Mouse (Mus musculus) heart, adult 2 months (tissue): Measurements from ENCODE around the gene Atg10. TPM values are rescaled to one million over a fixed set of nuclear protein-coding genes. Genes with fewer than 3 reads are reported as not detected.

Source experiments
- DNase-seq, 2 experiments: peaks; one replicate each; pipeline ENCODE4 v3.0.0; 2021
- H3K27ac ChIP-seq: fragments of 200-600 bp; 2 replicates; pipeline ENCODE4 v1.8.1; 2022
- H3K27me3 ChIP-seq: fragments of 200-500 bp; 2 replicates; pipeline ENCODE4 v1.6.1; 2012; ENCODE audit warnings: mild to moderate bottlenecking, low read length, inconsistent platforms, mixed read lengths; ENCODE audit not compliant: control insufficient read depth, insufficient read depth
- H3K36me3 ChIP-seq: fragments of 200-500 bp; 2 replicates; pipeline ENCODE4 v1.6.1; 2012; ENCODE audit warnings: low read length, inconsistent platforms; ENCODE audit not compliant: control insufficient read depth, insufficient read depth
- H3K4me1 ChIP-seq: fragments of 200-500 bp; 2 replicates; pipeline ENCODE4 v1.6.1; 2011; ENCODE audit warnings: low read length; ENCODE audit not compliant: control insufficient read depth, insufficient read depth
- H3K4me3 ChIP-seq: fragments of 200-600 bp; 2 replicates; pipeline ENCODE4 v1.8.1; 2022
- H3K79me2 ChIP-seq: fragments of 200-500 bp; replicated peaks from 2 replicates; pipeline ENCODE4 v1.6.1; 2012; ENCODE audit warnings: mild to moderate bottlenecking, inconsistent platforms, low read length, moderate library complexity, mixed read lengths; ENCODE audit not compliant: control insufficient read depth, insufficient read depth
- H3K9ac ChIP-seq: fragments of 200-500 bp; 2 replicates; pipeline ENCODE4 v1.6.1; 2012; ENCODE audit warnings: low read depth, mild to moderate bottlenecking, control low read depth, inconsistent platforms, low read length, mixed read lengths
- CTCF ChIP-seq: fragments of 200-600 bp; IDR thresholded peaks from 2 replicates; pipeline ENCODE4 v1.8.1; 2022; ENCODE audit warnings: antibody characterized with exemption, mild to moderate bottlenecking, moderate library complexity
- EP300 ChIP-seq: fragments of 200-500 bp; IDR thresholded peaks from 2 replicates; pipeline ENCODE4 v1.6.1; 2011; ENCODE audit warnings: low read depth, low read length, control low read depth; ENCODE audit not compliant: insufficient read depth
- POLR2A ChIP-seq: fragments of 200-500 bp; IDR thresholded peaks from 2 replicates; pipeline ENCODE4 v1.6.1; 2011; ENCODE audit warnings: mild to moderate bottlenecking, low read depth, low read length, control low read depth; ENCODE audit not compliant: insufficient read depth
- WGBS: fragments of 180-500 bp; shearing (Covaris S2); methylation state at CpG from one replicate; pipeline ENCODE4 v1.1.7; 2018; 5-methylcytosine and 5-hydroxymethylcytosine counted together
- intact Hi-C: fragments of 180-260 bp; cut with DNase I; formaldehyde crosslinking; loops from one replicate; pipeline ENCODE4 v1.15.1; 2025
- polyA plus RNA-seq: library from polyadenylated mRNA; depleted of rRNA; stranded (reverse); fragments of >200 nt; gene quantifications from 2 replicates; pipeline ENCODE4 v1.2.3, GENCODE M21; 2012
- total RNA-seq, 2 experiments: library from RNA; stranded (reverse); gene quantifications; 2 replicates each; pipeline ENCODE4 v1.2.3; 2021

The Atg10 gene
- total and polyA plus RNA-seq, 3 experiments: 5.9 to 27.1 (median 25.1) TPM

DNA sequence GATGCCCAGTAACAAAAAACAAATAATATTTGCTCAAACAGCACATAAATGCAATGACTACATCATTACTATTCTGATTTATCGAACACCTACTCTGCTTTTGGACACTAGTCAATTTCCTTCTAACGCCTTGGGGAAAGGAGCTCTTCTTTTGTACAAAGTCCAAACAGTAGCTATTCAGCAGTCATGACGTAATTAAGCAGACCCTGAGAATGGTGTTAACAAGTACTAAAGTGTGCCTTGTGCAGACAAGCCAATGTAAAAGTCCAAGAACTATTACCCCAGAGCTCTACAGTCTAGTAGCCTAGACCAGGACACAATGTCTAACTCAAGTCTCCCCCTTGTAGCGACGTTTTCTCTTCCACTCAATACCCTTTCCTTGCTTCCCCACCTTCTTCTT lies 67.5 kb downstream of the Atg10 start:
- no peak for TF ChIP-seq POLR2A
- no peak for TF ChIP-seq CTCF
- H3K4me3 ChIP-seq: no peak overlapping the region
- intact Hi-C loops: no loop called here
- 85% methylated on average over 5 of the region's 5 CpGs for WGBS
- H3K79me2 ChIP-seq: no peaks in the 10 kb centered on the region
- no peaks in the 10 kb centered on the region for H3K4me1 ChIP-seq
- H3K27me3 ChIP-seq: no peaks in the 10 kb centered on the region
- no peak overlapping the region for H3K9ac ChIP-seq
- no peak overlapping the region for H3K27ac ChIP-seq
- DNase-seq: no peak
- no peaks in the 10 kb centered on the region for H3K36me3 ChIP-seq

DNA sequence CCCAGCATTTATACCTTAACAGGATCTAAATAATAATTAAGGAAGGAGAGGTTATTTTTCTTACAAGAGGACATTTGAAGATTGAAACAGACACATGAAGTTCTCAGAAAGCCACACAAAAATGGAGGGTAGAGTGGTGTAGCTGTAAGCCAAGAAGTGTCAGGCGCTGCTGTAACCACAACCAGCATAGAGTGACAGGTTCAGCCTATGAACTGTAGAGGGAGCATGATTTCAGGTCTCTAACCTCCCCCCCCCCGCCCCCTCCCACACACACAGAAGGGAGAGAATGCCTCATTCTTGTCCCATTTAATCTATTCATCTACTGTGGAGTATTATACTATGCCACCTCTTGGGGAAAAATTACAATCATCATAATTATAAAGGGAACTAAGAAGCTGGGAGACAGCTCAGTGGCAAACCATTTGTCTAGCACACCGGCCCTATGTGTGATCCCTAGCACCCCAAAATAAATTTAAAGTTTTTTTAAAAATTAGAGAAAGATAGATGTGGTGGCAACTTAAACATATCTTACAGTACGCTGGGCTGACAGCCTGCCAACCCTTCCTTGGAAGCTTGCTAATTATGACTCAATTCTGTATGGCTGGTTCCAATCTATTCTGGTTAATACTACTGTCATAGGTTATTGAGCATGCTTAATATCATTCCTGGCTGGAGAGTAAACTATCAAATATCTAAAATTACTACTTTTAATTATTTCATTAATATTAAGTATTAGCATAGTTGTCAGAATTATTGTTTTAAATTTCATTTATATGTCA lies 68.2 kb downstream of the Atg10 start:
- intact Hi-C loops: no loop called here
- Histone ChIP-seq H3K36me3 (no peaks in the 10 kb centered on the region), H3K4me1 (no peaks in the 10 kb centered on the region), H3K27me3 (no peaks in the 10 kb centered on the region), H3K79me2 (no peaks in the 10 kb centered on the region), H3K27ac (no peak overlapping the region), H3K9ac (no peak overlapping the region), H3K4me3 (no peak overlapping the region)
- no peak for DNase-seq
- WGBS: 80% methylated on average over 4 of the region's 4 CpGs
- TF ChIP-seq EP300 (no peak), CTCF (no peak), POLR2A (no peak)

DNA sequence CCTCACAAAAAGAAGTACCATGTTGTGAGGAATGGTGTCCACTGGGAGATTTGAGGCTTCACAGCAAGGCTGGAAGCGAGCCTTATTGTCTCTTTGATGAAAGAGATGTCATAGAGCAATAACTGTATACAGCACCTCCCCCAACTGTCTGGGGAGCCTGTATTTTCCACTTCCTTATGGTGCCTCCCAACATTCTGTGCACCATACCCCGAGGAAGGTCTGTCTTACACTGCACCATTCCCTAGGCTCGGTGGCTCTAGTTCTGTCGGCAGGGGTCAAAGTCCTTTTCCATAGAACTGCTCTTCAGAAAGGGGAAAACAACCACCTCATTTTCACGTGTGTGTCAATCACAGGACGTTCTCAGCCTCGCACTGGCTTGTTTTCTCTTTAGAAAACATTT lies 69.1 kb downstream of the Atg10 start:
- no peak for DNase-seq
- Histone ChIP-seq H3K79me2 (no peaks in the 10 kb centered on the region), H3K4me1 (no peaks in the 10 kb centered on the region), H3K9ac (no peak overlapping the region), H3K27ac (no peak overlapping the region), H3K27me3 (no peaks in the 10 kb centered on the region), H3K36me3 (no peaks in the 10 kb centered on the region), H3K4me3 (no peak overlapping the region)
- 76% methylated on average over 7 of the region's 7 CpGs for WGBS
- intact Hi-C loops: no loop called here
- TF ChIP-seq EP300: no peak

DNA sequence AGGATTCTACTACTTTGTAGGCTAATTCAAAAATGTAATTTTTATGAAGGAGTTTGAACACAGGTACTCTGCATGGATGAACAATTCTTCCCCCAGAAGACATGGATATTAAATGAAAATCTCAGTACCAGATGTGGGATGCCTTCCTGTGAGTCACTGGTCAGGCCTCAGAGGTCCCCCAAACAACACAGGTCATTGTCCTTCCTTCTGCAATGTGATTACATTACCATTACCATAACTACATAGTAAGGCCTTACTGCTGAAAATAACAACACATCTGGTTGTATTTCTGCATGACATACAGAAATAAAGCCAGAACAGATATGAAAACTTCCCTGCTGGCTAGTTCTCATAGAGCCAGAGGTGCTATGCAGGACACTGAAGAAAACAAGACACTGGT lies 87.4 kb downstream of the Atg10 start:
- TF ChIP-seq POLR2A (no peak), EP300 (no peak), CTCF (no peak)
- H3K27ac ChIP-seq: no peak overlapping the region
- H3K9ac ChIP-seq: no peak overlapping the region
- intact Hi-C loops: no loop called here
- H3K79me2 ChIP-seq: no peaks in the 10 kb centered on the region
- peaks cover 1% of the 10 kb centered on the region; the same call in 1 of the 2 replicates for H3K4me1 ChIP-seq
- no peak overlapping the region for H3K4me3 ChIP-seq
- DNase-seq: no peak
- no peaks in the 10 kb centered on the region for H3K27me3 ChIP-seq
- no peaks in the 10 kb centered on the region for H3K36me3 ChIP-seq

DNA sequence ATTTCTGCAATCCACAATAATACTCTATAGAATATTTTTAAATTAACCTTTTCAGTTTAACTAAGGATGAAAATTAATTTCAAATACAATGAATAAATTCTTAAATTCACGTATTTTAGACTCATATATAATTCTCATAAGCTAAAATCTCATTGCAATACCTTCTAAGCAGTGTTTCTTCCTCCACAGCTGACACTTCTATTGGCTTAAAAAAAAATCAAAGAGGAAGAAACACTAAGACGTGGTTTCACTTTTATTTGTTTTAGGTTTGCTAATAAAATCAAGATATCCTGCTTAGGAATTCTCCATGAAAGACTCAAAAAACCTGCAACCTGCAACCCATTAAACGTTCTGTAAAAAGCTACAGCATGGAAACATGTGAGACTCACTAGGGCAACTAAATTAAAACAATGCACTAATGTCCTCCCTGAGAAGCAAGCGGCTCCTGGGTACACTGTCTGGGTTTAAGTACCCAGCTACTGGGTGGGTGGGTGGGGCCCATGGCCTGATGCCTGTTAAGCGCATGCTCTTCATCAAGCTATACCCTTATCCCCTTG lies 90.4 kb downstream of the Atg10 start:
- intact Hi-C loops: no loop called here
- DNase-seq: no peak
- 77% methylated on average over 5 of the region's 5 CpGs for WGBS
- no peak overlapping the region for H3K9ac ChIP-seq
- no peak for TF ChIP-seq POLR2A
- no peak for TF ChIP-seq CTCF
- no peak for TF ChIP-seq EP300
- no peaks in the 10 kb centered on the region for H3K79me2 ChIP-seq
- no peaks in the 10 kb centered on the region for H3K36me3 ChIP-seq
- H3K27me3 ChIP-seq: no peaks in the 10 kb centered on the region
- H3K4me1 ChIP-seq: peaks cover 1% of the 10 kb centered on the region; the same call in 1 of the 2 replicates
- H3K4me3 ChIP-seq: no peak overlapping the region
- no peak overlapping the region for H3K27ac ChIP-seq

DNA sequence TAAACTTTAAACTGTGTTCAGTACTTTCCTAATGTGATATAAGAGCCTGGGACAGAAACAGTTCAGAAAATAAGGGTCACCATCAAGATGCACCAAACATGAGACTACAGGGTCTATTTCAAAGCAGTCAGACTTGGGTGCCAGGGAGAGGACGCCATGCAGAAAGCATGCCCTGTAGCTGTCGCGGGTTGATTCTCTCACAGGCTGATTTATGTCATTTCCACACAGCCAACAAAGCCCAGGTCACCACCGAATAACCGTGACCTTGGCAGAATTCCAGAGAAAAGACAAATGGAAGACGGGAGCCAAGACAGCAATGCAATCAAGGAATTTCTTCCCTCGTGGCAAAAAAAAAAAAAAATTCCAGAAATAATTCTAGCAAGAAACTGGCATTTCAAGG lies 94.7 kb downstream of the Atg10 start:
- no peak for DNase-seq
- H3K79me2 ChIP-seq: no peaks in the 10 kb centered on the region
- H3K36me3 ChIP-seq: no peaks in the 10 kb centered on the region
- no peaks in the 10 kb centered on the region; the same call in 1 of the 2 replicates for H3K4me1 ChIP-seq
- 28% methylated on average over 7 of the region's 7 CpGs for WGBS
- intact Hi-C loops: no loop called here
- no peak overlapping the region for H3K27ac ChIP-seq
- no peak overlapping the region for H3K4me3 ChIP-seq
- H3K27me3 ChIP-seq: no peaks in the 10 kb centered on the region
- no peak overlapping the region for H3K9ac ChIP-seq
- no peak for TF ChIP-seq EP300
- TF ChIP-seq POLR2A: no peak
- TF ChIP-seq CTCF: no peak
